Mouse (Mus musculus) left cerebral cortex, postnatal 25 days (tissue): ENCODE measurements around the gene Gm15130. TPM values are rescaled to one million over a fixed set of nuclear protein-coding genes. Genes with fewer than 3 reads are reported as not detected.

Experiments
- DNase-seq, 2 experiments: peaks; one replicate each; pipeline ENCODE4 v3.0.0; 2022; ENCODE audit warnings: low spot score in 2 of 2, mixed read lengths in 1 of 2
- intact Hi-C: fragments of 180-260 bp; cut with DNase I; formaldehyde crosslinking; loops from one replicate; pipeline ENCODE4 v1.15.1; 2025
- total RNA-seq, 2 experiments: library from RNA; stranded (reverse); gene quantifications; 2 replicates each; pipeline ENCODE4 v1.2.3; 2021

The Gm15130 gene
- total RNA-seq: not detected

GRCm38 (mm10) chr2:111152836-111153235 is at the start of gene Gm15130:
Gene Gm15130 (minus strand): TSS chr2:111152936.
- intact Hi-C loops: no loop called here
- DNase-seq: no peak

GRCm38 (mm10) chr2:111182068-111182467 is 29.3 kb upstream of the Gm15130 start:
- intact Hi-C loops: no loop called here
- no peak for DNase-seq

GRCm38 (mm10) chr2:111135739-111136138 is 17.0 kb downstream of the Gm15130 start:
- no peak for DNase-seq

GRCm38 (mm10) chr2:111105882-111106281 is 46.9 kb downstream of the Gm15130 start, which contains the start of gene Gm13941:
Gene Gm13941 (minus strand): TSS chr2:111105982.
- DNase-seq: no peak
- intact Hi-C loops: no loop called here

More at GRCm38 (mm10) chr2:111135739-111136138, 17.0 kb downstream of the Gm15130 start:
- intact Hi-C loops: no loop called here

Other genes with a start within 250 kb of the Gm15130 start
- 10 to 100 TPM; 61.3 to 78.5 TPM for gene Ano3, start 202.0 kb downstream of the Gm15130 start, total RNA-seq
- gene Gm13941, start 47.0 kb downstream of the Gm15130 start, total RNA-seq: not detected
- gene 4930430A15Rik, start 76.7 kb upstream of the Gm15130 start, total RNA-seq: not detected
- not detected for gene Olfr1275, start 82.3 kb upstream of the Gm15130 start, total RNA-seq
- not detected for gene Olfr1276, start 101.6 kb upstream of the Gm15130 start, total RNA-seq
- gene Olfr1277, start 121.2 kb upstream of the Gm15130 start, total RNA-seq: not detected
- not detected for gene Olfr1278, start 137.2 kb upstream of the Gm15130 start, total RNA-seq
- not detected for gene Olfr1279, start 147.7 kb upstream of the Gm15130 start, total RNA-seq
- gene Olfr1280, start 161.1 kb upstream of the Gm15130 start, total RNA-seq: not detected
- not detected for gene Olfr1281, start 173.6 kb upstream of the Gm15130 start, total RNA-seq
- not detected for gene Olfr1282, start 183.1 kb upstream of the Gm15130 start, total RNA-seq
- not detected for gene Olfr1283, start 213.9 kb upstream of the Gm15130 start, total RNA-seq
- not detected for gene Olfr1284, start 222.6 kb upstream of the Gm15130 start, total RNA-seq